Mouse (Mus musculus): ENCODE results near the gene Gm20823.
"Not testable (repeated sequence)": the region's sequence is repeated elsewhere in the genome, so short reads cannot be mapped to it uniquely, and the experiment has no call there.

Gm20823 gene

GRCm38 (mm10) chrY:62464745-62465144, at the start of gene Gm20823:
Gene Gm20823 (minus strand): TSS chrY:62464845.
- not testable (repeated sequence) for DNase-seq
